Mouse (Mus musculus) embryonic fibroblast, embryonic 13.5 days (primary cell): Measurements from ENCODE around the gene Nthl1. TPM values are rescaled to one million over a fixed set of nuclear protein-coding genes. Genes with fewer than 3 reads are reported as not detected.

Experiments used
- H3K27ac ChIP-seq: 2 replicates; pipeline ENCODE4 v1.5.1; 2012; ENCODE audit warnings: low read length, control low read depth, inconsistent platforms; ENCODE audit not compliant: insufficient read depth
- H3K4me1 ChIP-seq: 2 replicates; pipeline ENCODE4 v1.6.1; 2011; ENCODE audit warnings: low read length; ENCODE audit not compliant: control insufficient read depth, insufficient read depth
- H3K4me3 ChIP-seq: 2 replicates; pipeline ENCODE4 v1.5.1; 2011; ENCODE audit warnings: mild to moderate bottlenecking, control low read depth, low read length; ENCODE audit not compliant: insufficient read depth
- CTCF ChIP-seq: IDR thresholded peaks from 2 replicates; pipeline ENCODE4 v1.5.1; 2011; ENCODE audit warnings: mild to moderate bottlenecking, control low read depth, low read length, moderate library complexity, borderline replicate concordance; ENCODE audit not compliant: insufficient read depth
- POLR2A ChIP-seq: IDR thresholded peaks from 2 replicates; pipeline ENCODE4 v1.6.1; 2011; ENCODE audit warnings: low read depth, mild to moderate bottlenecking, control low read depth, low read length, moderate library complexity
- polyA plus RNA-seq: library from polyadenylated mRNA; stranded (reverse); fragments of >200 nt; gene quantifications from 2 replicates; pipeline ENCODE4 v1.2.4, GENCODE M21; 2011; ENCODE audit warnings: low read depth; ENCODE audit not compliant: missing spikeins, insufficient read length

Gene Nthl1
- polyA plus RNA-seq, 1 experiment, result 11.1 TPM

GRCm38 (mm10) chr17:24667416-24667815 lies 34.9 kb downstream of the Nthl1 start:
- H3K4me3 ChIP-seq, result no peak overlapping the region
- peak; percentile 54; the same call in 1 of the 2 replicates for TF ChIP-seq CTCF
- no peak for TF ChIP-seq POLR2A
- H3K27ac ChIP-seq, result no peak overlapping the region
- H3K4me1 ChIP-seq, result peaks cover 16% of the 10 kb centered on the region; the same call in 1 of the 2 replicates

- Histone ChIP-seq H3K4me1 (peaks cover 16% of the 10 kb centered on the region; the same call in 1 of the 2 replicates), H3K27ac (peak overlapping the region; percentile 65), H3K4me3 (peak overlapping the region; percentile 77)
Observed at GRCm38 (mm10) chr17:24669214-24669544, 36.7 kb downstream of the Nthl1 start.

DNA sequence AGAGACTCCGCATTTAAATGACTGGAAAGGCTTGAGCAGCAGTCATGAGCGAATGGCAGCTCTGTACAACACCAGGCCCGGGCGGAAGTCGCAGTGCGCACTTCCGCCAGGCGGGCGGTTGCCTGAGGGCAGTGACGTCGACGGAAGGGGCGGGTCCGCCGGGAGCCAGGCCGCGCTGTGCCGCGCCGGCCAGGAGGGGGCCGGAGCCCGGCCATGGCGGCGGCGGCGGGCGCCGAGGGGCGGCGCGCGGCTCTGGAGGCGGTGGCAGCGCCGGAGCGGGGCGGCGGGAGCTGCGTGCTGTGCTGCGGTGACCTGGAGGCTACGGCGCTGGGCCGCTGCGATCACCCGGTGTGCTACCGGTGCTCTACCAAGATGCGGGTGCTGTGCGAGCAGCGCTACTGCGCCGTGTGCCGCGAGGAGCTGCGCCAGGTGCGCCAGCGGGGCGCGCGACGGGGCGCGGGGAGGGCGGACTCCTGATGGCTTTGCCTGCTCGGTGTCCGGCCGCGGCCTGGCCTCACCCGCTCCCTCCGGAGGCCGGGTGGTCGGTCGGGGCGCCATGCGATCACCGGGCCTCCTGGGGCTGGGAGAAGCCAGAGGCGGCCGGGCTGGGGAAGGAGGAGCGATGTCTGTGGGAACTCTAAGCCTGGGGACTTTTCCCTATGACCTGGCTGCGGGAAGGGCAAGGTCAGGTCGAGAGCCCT lies 37.2 kb downstream of the Nthl1 start, which contains the start of gene Zfp598:
TSS of gene Zfp598 (plus strand) at position 143 of the 701 bp plus-strand sequence.
- no peak for TF ChIP-seq CTCF
- TF ChIP-seq POLR2A, result peak; percentile 86
- peaks cover 16% of the 10 kb centered on the region; the same call in 1 of the 2 replicates for H3K4me1 ChIP-seq
- H3K4me3 ChIP-seq, result peak within 1 kb of the TSS; percentile 89
- H3K27ac ChIP-seq, result peak within 1 kb of the TSS; percentile 65

- H3K4me3 ChIP-seq, result peak overlapping the region; percentile 89
- no peak for TF ChIP-seq POLR2A
- no peak for TF ChIP-seq CTCF
- H3K4me1 ChIP-seq, result peaks cover 16% of the 10 kb centered on the region; the same call in 1 of the 2 replicates
- 0 out of 2 replicates have a peak overlapping the region, but pooled peaks have one; percentile 31 for H3K27ac ChIP-seq
Observed at GRCm38 (mm10) chr17:24670246-24670844, 37.9 kb downstream of the Nthl1 start.

- Histone ChIP-seq H3K4me3 (0 out of 2 replicates have a peak overlapping the region, but pooled peaks have one; percentile 89), H3K4me1 (peaks cover 16% of the 10 kb centered on the region; the same call in 1 of the 2 replicates), H3K27ac (no peak overlapping the region)
- TF ChIP-seq POLR2A, result no peak
- TF ChIP-seq CTCF, result no peak
Observed at GRCm38 (mm10) chr17:24671346-24671745, 38.9 kb downstream of the Nthl1 start.

- no peak for TF ChIP-seq POLR2A
- no peak for TF ChIP-seq CTCF
- H3K27ac ChIP-seq, result 0 out of 2 replicates have a peak overlapping the region, but pooled peaks have one; percentile 2
- H3K4me1 ChIP-seq, result peaks cover 16% of the 10 kb centered on the region; the same call in 1 of the 2 replicates
- peak overlapping the region; percentile 3 for H3K4me3 ChIP-seq
Observed at GRCm38 (mm10) chr17:24672141-24672540, 39.7 kb downstream of the Nthl1 start.

DNA sequence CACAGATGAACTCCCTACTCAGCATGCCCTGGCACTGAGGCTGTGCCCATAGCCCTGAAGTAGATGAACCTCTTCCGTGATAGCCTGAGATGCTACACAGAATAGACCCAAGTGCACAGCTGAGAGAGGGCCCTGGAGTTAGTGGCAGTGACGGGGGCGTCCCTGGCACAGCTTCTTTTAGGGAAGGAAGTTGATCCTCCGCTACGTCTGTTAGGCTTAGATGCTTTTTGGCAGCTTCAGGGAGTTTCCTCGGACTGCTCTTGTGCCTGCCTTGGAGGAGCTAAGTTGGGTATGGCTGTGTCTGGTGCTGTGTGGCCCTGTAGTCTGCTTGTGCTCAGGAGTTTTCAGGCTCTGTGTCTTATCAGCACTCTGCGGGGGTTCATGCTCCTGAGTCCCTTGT lies 41.8 kb downstream of the Nthl1 start:
- no peak overlapping the region for H3K27ac ChIP-seq
- TF ChIP-seq POLR2A (no peak), CTCF (no peak)
- H3K4me1 ChIP-seq, result peaks cover 12% of the 10 kb centered on the region; the same call in 1 of the 2 replicates
- H3K4me3 ChIP-seq, result no peak overlapping the region

DNA sequence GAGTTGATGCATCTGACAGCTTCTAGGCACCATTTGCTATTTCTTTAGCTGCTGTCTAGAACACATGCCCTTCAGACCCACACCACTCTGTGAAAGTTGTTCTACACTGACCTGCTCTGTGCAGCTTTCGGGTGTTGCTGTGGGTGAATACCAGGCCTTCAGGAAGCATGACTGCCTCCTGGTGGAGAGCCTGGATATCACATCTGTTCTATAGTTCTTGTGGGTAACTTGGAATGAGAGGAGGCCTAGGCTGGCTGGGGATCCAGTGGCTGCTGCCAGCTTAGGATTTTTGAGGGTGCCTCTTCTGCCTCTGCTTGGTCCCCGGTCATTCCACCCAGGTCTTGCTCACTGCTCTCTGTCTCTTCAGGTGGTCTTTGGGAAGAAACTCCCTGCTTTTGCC lies 43.7 kb downstream of the Nthl1 start:
- Histone ChIP-seq H3K27ac (no peak overlapping the region), H3K4me1 (peaks cover 10% of the 10 kb centered on the region; the same call in 1 of the 2 replicates), H3K4me3 (no peak overlapping the region)
- TF ChIP-seq CTCF (peak; percentile 44; the same call in 1 of the 2 replicates), POLR2A (no peak)

DNA sequence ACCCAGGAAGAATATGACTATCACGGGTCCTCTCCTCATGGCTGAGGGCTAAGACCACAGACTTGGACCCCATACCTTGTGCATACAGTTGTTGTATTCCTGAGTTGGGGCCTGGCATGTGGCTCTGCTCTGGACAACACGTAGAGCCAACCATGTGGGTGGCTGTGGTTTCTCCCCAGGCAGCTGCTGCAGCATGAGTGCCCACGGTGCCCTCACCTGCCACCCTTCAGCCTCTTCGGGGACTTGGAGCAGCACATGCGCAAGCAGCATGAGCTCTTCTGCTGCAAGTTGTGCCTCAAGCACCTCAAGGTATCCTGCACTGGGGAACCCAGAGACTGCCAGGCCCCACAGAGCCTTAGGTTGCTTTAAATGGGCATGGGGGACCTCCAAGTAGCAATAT lies 44.4 kb downstream of the Nthl1 start:
- no peak overlapping the region for H3K27ac ChIP-seq
- H3K4me1 ChIP-seq, result peaks cover 4% of the 10 kb centered on the region; the same call in 1 of the 2 replicates
- no peak for TF ChIP-seq POLR2A
- no peak for TF ChIP-seq CTCF
- no peak overlapping the region for H3K4me3 ChIP-seq

DNA sequence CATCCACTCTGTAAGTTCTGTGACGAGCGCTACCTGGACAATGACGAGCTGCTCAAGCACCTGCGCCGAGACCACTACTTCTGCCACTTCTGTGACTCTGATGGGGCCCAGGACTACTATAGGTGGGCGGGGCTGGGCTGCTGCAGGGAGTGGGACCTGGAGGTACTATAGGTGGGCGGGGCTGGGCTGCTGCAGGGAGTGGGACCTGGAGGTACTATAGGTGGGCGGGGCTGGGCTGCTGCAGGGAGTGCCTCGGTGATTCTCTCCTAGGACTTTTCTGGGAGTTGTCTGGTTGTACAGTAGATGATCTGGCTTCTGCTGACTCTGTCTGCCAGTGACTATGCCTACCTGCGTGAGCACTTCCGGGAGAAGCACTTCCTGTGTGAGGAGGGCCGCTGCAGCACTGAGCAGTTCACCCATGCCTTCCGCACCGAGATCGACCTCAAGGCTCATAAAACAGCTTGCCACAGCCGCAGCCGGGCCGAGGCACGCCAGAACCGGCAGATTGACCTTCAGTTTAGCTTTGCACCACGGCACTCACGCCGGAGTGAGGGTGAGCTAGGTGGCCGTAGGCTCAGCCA lies 45.1 kb downstream of the Nthl1 start:
- Histone ChIP-seq H3K27ac (no peak overlapping the region), H3K4me1 (no peaks in the 10 kb centered on the region), H3K4me3 (no peak overlapping the region)
- TF ChIP-seq CTCF (no peak), POLR2A (no peak)
